Mouse (Mus musculus) CH12.LX (cell line): Measurements from ENCODE around the gene Opcml.

Source experiments
- CHD2 ChIP-seq: IDR thresholded peaks from 2 replicates; pipeline ENCODE4 v1.6.1; 2011; ENCODE audit warnings: low read length, improper control_type of control experiment
- CTCF ChIP-seq, 2 experiments: IDR thresholded peaks in 1 of 2; conservative IDR thresholded peaks in 1 of 2; 2 replicates each; pipeline ENCODE4 v1.5.1; 2011 to 2012; ENCODE audit warnings: low read depth in 2 of 2, low read length in 2 of 2, improper control_type of control experiment in 1 of 2, inconsistent platforms in 1 of 2, mild to moderate bottlenecking in 1 of 2, moderate library complexity in 1 of 2
- E2F4 ChIP-seq: IDR thresholded peaks from 2 replicates; pipeline ENCODE4 v1.6.1; 2011; ENCODE audit warnings: low read depth, low read length, improper control_type of control experiment; ENCODE audit not compliant: insufficient replicate concordance
- EP300 ChIP-seq: IDR thresholded peaks from 2 replicates; pipeline ENCODE4 v1.6.1; 2011; ENCODE audit warnings: low read length, improper control_type of control experiment
- GABPA ChIP-seq: IDR thresholded peaks from 2 replicates; pipeline ENCODE4 v1.6.1; 2012; ENCODE audit warnings: low read depth, low read length, improper control_type of control experiment, inconsistent platforms; ENCODE audit not compliant: insufficient replicate concordance
- HCFC1 ChIP-seq: IDR thresholded peaks from 2 replicates; pipeline ENCODE4 v1.6.1; 2012; ENCODE audit warnings: low read depth, mild to moderate bottlenecking, inconsistent platforms, low read length, improper control_type of control experiment
- MXI1 ChIP-seq: IDR thresholded peaks from 2 replicates; pipeline ENCODE4 v1.6.1; 2011; ENCODE audit warnings: mild to moderate bottlenecking, low read depth, low read length, improper control_type of control experiment
- POLR2A ChIP-seq: IDR thresholded peaks from 2 replicates; pipeline ENCODE4 v1.6.1; 2011; ENCODE audit warnings: low read depth, mild to moderate bottlenecking, improper control_type of control experiment, low read length
- USF1 ChIP-seq: IDR thresholded peaks from 2 replicates; pipeline ENCODE4 v1.6.1; 2014; ENCODE audit warnings: low read depth, mild to moderate bottlenecking, inconsistent platforms, low read length, improper control_type of control experiment

DNA sequence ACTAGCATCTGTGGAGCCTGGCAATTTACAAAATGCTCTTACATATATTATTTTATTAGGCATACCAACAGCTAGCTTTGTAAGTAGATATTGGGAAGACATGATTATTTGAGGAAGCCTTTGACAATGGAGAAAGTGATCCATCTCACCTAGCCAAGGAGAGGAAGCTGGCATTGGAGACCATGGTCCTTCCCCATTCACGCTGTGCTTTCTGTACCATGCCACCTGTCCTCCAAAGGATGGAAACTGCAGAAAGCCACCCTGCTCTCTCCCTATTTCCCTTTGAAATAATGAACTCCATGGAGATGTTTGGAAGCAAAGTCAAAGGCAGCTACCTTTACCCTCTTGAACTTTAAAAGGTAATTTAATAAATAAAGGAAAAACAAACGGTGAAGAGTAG lies 570.1 kb downstream of the Opcml start:
- no peak for TF ChIP-seq POLR2A
- TF ChIP-seq CHD2: no peak
- TF ChIP-seq CTCF (conservative IDR thresholded peaks at IDR 0.05 in 1 of 2, IDR thresholded peaks at IDR 0.05 in 1 of 2; ENCODE audit: low read depth in 2 of 2, low read length in 2 of 2): no peak
- no peak for TF ChIP-seq E2F4
- TF ChIP-seq USF1: no peak
- no peak for TF ChIP-seq EP300
- no peak for TF ChIP-seq MXI1
- no peak for TF ChIP-seq GABPA
- no peak for TF ChIP-seq HCFC1
